Mouse (Mus musculus): ENCODE data around the gene Mettl7a3.
A peak's percentile ranks its signal among the peaks of the same experiment; 100 is the strongest.
"Not testable (repeated sequence)": the region's sequence is repeated elsewhere in the genome, so short reads cannot be mapped to it uniquely, and the experiment has no call there.

Mettl7a3 gene

DNA sequence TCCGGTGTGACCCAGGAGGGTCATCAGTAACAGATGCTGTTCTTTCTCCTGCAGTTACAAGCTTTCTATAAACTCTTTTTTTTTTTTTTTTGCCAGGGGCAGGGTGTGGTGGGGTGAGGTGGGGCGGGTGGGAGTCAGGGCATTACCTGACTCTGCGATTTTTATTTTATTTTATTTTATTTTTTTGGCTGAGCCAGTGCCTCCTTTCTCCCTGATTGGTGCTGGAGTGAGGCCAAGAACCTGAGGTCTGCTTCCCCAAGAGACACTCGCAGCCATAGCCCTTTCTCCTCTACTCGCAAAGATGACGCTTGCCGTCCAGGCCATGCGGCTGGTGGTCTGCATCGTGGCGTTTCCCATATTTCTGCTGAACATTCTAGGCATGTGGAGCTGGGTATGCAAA, at the start of gene Mettl7a3:
Gene Mettl7a3, plus strand, starts transcription at position 301 of the 400 bp plus-strand sequence.
- DNase-seq (ENCODE audit: low spot score), result no peak

DNA sequence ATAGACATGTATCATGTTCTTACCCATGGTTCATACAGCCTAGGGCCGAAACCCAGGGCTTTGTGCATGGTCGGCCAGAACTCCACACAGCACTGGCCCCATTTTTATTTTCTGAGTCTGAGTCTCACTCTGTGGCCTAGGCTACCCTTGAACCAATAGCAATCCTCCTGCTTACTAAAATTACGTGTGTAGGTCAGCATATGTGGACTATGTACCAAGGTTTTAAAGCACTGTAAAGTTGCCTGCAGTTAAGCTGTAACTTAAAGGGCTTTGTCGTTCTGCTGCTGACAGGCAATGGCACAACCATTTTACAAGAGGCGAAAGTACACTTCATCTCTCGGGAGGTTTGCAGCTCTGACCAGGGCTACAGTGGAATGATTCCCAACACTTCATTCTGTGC, 45.7 kb upstream of the Mettl7a3 start:
- DNase-seq (ENCODE audit: low spot score), result no peak

DNA sequence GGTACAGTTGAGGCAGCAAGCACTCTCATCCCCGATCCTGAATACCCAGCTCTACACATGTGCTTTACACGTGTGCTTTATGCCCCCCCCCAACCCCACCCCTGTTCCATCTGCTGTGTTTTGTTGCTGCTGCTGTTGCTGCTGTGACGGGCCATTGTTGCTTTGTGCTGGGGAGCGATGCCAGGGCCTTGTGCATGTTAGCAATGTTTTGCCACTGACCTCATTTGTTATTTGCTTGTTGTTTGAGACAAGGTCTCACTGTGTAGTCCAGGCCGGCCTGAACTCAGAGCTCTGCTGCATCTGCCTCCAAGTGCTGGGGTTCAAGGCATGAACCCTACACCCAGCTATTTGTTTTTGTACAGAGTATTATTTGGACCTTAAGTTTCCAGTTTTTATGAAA, 43.9 kb upstream of the Mettl7a3 start:
- no peak for DNase-seq (ENCODE audit: low spot score)

DNA sequence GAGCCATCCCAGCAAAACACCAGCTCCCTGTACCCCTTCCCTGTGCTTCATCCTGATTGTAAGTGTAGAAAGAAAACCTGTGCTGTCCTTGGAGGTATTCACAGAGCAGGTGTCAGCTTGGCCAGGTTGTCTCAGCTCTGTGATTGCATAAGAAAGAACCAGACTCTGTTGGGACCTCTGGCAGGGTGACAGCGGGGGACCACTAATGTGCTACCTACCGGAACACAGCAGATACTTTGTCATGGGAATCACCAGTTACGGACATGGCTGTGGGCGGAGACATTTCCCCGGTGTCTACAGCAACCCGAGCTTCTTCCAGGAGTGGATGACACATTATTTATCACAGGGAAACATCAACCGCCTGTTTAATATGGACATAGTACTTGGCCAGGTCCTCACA, 42.4 kb upstream of the Mettl7a3 start:
- no peak for DNase-seq (ENCODE audit: low spot score)

DNA sequence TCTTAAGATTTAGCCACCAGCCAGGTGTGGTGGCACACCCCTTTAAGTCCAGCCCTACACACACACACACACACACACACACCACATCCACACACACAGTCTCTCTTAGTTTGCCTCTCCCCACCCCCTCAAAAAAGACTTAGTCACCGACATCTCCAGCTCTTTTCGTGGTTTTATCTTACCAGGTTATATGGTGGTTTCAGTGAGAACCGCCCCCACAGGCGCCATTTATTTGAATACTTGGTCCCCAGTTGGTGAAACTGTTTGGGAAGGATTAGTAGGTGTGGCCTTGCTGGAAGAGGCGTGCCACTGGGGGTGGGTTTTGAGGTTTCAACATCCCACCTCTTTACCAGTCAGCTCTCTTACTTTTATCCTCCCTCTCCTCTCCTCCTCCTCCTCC, 36.9 kb upstream of the Mettl7a3 start:
- no peak for DNase-seq (ENCODE audit: low spot score)

DNA sequence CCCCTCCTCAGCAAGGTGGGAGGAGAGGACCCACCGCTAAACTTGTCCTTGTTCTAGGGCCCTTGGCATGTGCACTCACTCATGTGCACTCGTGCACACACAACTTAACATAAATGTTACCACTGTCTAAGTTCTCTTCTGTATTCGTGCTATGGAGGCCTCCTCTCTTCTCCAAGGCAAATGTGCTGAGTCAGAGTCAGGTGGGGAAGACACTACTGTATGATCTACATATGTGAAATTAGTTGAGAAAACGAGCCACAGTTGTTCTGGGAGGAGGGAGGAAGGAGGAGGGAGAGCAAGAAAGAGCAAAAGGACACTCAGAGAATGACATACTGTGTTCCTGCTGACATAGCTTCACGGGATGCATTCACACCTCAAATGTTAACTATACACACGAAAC, 34.2 kb upstream of the Mettl7a3 start:
- no peak for DNase-seq (ENCODE audit: low spot score)

DNA sequence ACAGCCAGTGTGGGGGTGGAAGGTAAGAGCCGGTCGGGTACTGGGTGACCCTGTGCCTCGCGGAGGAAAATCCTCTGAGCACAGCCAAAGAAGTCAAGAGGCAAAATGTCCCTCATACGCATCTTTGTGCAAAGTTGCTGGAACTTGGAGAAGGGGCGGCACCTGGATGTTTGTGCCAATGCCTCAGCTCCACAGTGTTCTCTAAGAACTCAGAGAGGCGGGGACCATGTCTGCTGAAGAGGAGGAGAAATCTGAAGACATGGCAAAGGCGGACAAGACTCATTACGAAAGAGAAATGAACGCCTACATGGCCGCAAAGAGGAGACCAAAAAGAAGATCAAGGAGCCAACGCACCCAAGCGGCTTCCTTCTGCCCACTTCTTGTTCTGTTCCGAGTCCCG, 33.2 kb upstream of the Mettl7a3 start:
- no peak for DNase-seq (ENCODE audit: low spot score)

DNA sequence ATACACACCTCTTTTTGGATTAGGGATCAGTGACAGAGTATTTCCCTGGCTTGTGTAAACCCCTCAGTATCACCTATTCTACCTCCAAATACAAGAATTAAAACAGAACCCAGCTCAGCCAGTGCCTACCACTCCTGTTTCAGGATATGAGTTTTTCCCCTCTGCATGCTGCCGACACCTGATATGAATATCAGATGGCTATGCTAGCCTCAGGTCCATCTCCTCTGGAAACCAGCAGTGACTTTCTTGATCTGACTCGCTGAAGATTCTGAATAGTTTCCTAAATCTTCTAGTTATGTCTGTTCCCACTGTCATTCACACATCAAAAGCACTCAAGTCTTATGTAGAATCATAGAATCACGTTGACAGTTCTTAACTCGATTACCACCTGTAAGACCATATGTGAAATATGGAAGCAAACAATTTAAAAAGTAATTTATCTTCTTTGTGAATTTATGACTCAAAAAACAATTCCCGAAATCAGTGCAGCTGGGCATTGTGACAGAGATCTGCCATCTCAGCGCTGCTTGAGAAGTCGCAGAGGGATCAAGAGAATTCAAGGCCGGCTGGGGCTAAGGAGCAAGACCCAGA, 31.2 kb upstream of the Mettl7a3 start:
- no peak for DNase-seq (ENCODE audit: low spot score)

DNA sequence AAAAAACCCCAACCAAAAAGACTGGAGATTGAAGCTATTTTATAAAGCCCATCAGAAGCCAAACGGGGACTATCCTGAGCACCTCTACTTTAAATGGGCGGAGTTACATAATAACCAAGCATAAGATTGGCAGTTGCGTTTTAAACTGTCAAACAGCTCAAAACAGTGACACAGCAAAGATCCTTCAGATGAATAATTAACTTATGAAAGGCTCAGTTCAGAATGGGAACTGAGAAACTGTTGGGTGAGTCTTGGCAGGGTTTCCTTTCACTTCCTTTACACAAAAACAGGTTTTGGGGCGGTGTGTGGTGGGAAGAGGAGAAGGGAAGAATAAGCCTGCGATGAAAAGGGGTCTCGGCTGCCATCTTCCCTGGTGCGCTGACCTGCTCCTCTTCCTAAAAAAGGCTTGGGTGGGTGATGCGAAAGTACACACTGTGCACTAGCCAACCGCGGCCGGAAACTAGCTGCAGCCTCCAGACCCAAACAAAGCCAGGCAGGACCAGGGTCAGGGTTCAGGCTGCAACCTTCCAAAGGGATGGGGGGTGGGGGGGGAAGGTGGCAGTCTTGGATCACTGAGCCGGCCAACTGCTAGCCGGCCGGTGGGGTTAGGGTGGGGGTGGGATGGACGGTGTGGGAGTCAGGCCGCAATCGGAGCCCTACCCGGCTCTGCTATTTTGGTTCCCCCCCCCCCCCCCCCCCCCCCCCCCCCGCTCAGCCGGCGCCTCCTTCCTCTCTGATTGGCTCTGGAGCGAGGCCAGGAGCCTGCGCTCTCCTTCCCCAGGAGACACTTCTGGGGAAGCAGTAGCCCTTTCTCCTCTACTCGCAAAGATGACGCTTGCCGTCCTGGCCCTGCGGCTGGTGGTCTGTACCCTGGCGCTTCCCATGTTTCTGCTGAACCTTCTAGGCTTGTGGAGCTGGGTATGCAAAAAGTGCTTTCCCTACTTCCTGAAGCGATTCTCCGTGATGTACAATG, 30.4 kb upstream of the Mettl7a3 start, which contains the start of gene Mettl7a1:
Gene Mettl7a1, plus strand, starts transcription at position 122 of the 973 bp plus-strand sequence.
- peak; percentile 29 for DNase-seq (ENCODE audit: low spot score)

DNA sequence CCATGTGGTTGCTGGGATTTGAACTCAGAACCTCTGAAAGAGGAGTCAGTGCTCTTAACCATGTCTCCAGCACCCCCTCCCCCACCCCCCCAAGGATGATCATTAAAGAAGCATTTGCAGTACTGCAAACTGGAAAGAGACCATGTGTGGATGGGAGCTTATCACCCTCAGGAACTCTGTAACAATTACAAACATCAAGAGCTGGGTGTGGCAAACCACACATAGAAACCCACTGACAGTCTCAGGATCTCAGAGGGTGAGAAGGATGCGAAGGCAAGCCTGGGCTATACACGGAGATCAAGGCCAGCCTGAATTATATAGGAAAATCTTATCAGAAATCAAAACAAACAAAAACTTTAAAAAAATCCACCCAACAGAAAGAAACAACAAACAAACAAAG, 28.5 kb upstream of the Mettl7a3 start:
- no peak for DNase-seq (ENCODE audit: low spot score)

DNA sequence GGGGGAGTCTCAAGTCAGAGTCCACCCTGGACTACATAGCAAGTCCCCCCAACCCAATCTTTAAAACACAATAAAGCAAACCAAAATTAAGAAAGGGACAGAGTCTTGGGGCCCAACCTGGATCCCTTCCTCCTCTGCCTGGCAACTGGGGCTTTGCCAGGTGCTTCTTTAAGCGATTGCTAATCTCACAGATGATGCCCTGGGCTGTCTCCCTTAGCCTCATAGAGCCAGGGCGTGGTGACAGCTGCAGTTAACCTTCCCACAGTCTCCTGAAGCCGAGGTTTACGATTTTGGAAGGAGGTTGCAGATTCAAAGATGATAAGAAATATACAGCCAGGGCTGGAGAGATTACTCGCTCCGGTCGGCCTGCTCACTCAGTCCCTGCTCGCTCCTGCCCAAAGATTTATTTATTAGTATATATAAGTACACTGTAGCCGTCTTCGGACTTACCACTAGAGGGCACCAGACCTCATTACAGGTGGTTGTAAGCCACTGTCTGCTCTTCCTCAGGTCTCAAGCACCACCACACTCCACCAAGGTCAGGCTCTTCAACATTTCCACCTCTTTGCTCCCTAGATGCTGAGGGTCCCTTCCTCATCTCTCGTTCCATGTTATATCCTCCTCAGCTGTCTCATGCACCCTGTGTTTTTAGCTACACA, 27.2 kb upstream of the Mettl7a3 start:
- DNase-seq (ENCODE audit: low spot score), result not testable (repeated sequence)

DNA sequence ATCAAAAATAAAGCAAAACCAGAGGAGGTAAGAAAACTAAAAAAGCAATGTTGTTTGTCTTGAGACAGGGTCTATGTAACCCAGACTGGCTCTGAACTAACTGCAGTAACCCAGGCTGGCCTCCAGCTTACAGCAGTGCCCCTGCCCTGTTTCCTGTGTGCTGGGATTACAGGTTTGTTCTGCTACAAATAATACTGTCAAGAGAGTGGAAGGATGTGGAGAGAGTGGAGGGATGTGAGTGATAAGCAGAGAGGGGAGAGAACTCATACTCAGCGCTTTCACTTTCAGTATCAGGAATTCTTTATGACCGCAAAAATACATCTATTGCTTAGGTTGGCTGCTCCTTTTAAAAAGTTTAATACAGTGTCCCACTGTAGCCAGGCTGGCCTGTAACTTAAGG, 22.4 kb upstream of the Mettl7a3 start:
- DNase-seq (ENCODE audit: low spot score), result no peak

DNA sequence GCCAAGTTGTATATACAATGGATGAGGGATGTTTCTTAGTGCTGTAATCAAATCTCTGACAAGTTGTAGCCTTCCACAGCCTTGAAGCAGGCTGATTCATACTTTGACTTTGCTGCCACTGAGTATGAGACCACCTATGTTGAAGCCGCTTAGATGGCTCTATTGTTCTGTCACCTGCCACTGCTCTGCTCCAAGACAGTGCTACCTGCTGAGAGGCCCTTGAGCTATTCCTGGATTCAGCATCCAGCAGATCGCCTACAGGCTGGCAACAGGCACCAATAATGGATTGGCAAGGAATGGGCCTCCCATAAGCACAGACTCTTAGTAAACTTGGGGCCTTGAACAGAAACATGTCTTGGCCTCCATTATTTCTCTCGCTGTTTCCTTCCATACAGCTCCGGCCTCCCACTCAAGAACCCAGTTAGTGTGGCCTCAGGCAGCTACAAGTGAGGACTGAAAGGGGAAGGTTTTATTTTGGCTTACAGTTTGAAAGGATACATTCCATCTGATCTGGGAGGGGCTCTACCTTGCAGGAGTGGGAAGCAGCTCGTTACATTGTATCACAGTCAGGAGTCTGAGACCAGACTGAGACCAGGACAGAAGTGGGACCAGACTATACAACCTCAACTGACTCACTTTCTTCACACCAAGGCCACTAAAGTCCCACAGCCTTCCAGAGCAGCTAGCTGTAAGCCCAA, 20.1 kb upstream of the Mettl7a3 start:
- no peak for DNase-seq (ENCODE audit: low spot score)

DNA sequence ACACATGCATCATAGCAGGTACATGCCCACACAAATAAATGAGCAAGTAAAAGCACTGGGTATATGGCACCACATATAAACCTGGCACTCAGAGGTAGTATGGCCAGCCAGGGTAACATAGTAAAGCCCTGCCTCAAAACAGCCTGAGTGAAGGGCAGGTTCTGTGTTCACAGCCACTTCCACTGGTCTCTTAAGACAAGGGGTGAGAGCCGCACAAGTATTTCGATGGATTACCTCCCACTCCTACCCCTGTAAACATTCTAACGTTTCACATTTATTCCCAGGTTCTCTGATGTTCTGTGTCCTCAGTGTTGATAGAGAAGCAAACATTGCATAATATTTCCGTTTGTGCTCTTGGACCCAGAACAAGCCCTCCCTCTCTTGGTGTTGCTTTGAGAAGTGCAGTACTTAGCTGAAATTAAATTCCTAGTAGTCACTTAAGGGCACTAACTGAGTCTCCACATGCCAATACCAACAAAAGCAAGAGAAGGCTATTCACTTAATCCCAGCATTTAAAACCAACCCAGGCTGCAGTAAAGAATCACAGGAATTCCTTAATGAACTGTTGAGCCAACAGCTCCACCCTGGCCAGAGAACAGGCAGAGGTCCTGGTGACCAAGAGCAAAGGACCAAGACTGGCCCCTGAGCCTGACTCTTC, 16.6 kb upstream of the Mettl7a3 start:
- not testable (repeated sequence) for DNase-seq (ENCODE audit: low spot score)

DNA sequence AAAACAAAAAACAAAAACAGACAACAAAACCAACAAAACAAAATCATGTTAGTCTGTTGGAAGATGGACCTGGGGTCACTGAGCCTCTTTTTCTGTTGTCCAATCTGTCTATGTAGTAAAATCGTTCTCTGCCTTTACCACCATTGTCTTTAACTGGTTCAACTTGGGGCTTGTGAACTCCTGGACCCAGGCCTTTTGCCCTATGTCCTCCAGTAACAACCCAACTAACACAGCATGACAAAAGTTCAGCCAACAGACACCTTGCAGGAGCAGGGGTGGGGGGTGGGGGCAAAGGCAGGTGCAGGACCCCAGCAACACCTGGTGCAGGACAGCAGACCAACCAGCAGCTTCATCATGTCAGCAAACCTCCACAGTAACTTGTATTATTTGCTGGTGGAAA, 14.8 kb upstream of the Mettl7a3 start:
- no peak for DNase-seq (ENCODE audit: low spot score)

DNA sequence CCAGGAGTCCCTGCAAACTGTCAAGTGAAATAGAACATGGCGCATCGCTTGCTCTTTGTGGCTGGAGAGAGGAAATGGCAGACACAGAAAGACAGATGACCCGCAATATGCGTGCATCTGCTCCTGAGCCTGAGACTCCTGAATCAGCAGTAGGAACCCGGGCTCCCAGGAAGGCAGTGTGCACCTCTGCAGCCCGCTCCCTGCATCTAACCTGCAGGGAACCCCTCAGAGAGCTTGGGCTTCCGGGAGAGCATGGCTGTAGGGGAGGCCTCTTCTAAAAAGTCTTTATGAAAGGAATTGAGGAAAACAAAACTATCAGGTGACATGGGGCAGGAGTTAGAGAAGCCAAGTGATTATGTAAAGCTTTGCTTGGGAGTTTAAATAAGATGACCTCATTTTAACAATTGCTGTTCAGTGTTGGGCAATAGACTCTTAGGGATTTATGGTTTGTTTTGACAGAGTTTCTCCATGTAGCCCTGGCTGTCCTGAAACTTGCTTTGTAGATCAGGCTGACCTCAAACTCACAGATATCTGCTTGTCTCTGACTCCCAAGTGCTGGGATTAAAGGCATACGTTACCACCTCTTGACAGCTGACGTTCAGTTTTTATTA, 14.3 kb upstream of the Mettl7a3 start:
- no peak for DNase-seq (ENCODE audit: low spot score)

DNA sequence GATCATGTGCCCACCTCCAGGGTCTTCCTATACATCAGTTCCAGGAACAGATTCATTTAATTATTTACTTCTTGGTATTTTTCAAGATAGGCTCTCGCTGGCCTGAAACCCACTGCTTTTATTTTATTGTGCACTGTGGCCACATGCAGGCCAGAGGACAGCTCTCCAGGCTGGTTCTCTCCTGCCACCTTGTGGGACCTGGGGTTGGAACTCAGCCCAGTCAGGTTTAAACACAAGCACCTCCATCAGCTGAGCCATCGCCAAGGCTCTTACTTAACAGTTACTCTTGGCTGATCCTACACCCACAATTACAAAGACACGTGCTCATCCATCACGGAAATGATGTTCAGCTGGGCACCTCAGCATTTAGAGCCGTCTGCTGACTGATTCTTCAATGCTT, 13.6 kb upstream of the Mettl7a3 start:
- DNase-seq (ENCODE audit: low spot score), result no peak

DNA sequence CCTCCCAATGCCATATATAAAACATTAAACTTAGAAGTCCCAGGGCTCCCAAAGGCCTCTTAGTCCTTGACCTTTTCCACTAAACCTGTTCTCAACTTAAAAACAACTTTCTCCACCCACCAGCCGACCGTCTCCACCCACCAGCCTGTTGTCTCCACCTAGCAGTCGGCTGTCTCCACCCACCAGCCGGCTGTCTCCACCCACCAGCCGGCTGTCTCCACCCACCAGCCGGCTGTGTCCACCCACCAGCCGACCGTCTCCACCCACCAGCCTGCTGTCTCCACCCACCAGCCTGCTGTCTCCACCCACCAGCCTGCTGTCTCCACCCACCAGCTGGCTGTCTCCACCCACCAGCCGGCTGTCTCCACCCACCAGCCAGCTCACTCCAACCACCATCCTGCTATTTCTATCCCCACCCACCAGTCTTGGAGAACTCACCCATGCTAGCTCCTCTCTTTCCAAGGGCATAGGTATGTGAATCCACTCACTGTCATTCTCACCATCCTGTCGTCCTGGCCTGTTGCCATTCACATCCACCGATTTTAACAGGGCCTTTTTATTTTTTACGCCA, 10.6 kb upstream of the Mettl7a3 start:
- no peak for DNase-seq (ENCODE audit: low spot score)

DNA sequence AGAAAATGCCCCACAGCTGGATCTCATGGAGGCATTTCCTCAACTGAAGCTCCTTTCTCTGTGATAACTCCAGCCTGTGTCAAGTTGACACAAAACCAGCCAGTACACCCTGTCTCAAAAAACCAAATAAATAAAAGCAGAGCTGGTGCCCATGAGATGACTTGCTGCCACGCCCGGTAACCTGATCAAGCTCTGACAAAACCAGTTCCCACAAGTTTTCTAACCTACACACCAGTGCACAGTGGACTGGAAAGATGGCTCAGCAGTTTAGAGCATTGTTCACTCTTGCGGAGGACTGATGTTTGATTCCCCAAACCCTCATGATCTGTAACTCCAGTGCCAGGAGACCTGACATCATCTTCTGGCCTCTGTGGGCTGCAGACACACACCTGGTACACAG, 9.5 kb upstream of the Mettl7a3 start:
- no peak for DNase-seq (ENCODE audit: low spot score)

DNA sequence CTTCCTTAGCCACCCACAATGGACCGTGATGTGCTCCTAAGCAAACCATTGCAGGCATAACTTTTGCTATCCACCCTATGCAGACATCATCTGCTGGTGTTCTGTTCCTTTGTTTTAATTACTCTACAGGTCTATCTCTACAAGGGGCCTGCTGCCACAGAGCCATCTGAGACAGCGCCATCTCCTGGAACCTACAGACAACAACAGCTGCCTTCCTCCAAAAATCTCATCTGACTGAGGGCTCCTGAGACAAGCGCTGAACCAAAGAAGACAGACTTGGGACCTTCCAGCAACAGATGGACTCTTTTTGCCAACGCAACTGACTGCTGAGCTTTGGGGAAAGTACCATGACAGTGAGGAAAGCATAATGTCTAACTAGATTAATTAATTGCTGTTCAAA, 6.6 kb upstream of the Mettl7a3 start:
- not testable (repeated sequence) for DNase-seq (ENCODE audit: low spot score)

DNA sequence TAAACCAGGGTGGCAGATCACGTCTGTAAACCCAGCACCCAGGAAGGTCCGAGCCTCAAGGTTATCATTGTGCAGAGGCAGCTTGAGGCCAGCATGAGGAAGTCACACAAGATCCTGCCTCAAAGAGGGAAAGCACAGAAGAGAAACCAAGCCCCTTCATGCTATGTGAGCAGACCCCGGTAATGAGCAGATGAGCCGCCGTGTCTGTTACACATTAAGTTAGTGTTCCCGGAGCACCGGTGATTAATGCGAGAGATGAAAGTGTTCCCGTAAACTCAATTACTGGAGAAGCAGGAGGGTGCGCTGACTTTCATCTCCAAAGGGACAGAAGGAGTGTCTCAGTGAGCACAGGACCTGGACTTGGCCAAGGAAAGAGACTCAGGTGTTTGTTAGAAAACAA, 5.4 kb upstream of the Mettl7a3 start:
- DNase-seq (ENCODE audit: low spot score), result not testable (repeated sequence)
